Mouse (Mus musculus): ENCODE measurements around the gene Sgk2. TPM values are rescaled to one million over a fixed set of nuclear protein-coding genes. Genes with fewer than 3 reads are reported as not detected.

Gene Sgk2
- 0.06 TPM in 1 of 2 replicates, not detected in the other for polyA plus RNA-seq (2012)

GRCm38 (mm10) chr2:162987218-162987617 lies at the start of gene Sgk2:
Gene Sgk2 (plus strand): TSS chr2:162987330.

GRCm38 (mm10) chr2:162943148-162943846 lies 43.8 kb upstream of the Sgk2 start, which contains the start of gene L3mbtl1:
Gene L3mbtl1 (plus strand): TSS chr2:162943472.

GRCm38 (mm10) chr2:163016916-163017743 lies 30.0 kb downstream of the Sgk2 start, which contains the start of gene Ift52:
Gene Ift52 (plus strand): TSS chr2:163017354.

GRCm38 (mm10) chr2:163054335-163054840 lies 67.3 kb downstream of the Sgk2 start, which contains the start of gene Mybl2:
Gene Mybl2 (plus strand): TSS chr2:163054687.

Other genes with a start within 250 kb of the Sgk2 start
- 95.0 and 108 TPM in 2 replicates for gene Srsf6, start 55.8 kb upstream of the Sgk2 start, polyA plus RNA-seq (2012)
- 0.08 and 0.20 TPM in 2 replicates for gene L3mbtl1, start 43.9 kb upstream of the Sgk2 start, polyA plus RNA-seq (2012)
- gene Ift52, start 30.0 kb downstream of the Sgk2 start, polyA plus RNA-seq (2012), result 5.5 and 8.0 TPM in 2 replicates
- gene Mybl2, start 67.4 kb downstream of the Sgk2 start, polyA plus RNA-seq (2012), result 61.2 and 70.1 TPM in 2 replicates
- 0.09 TPM in 1 of 2 replicates, not detected in the other for gene Gtsf1l, start 100.5 kb downstream of the Sgk2 start, polyA plus RNA-seq (2012)
- gene Tox2, start 215.8 kb downstream of the Sgk2 start, polyA plus RNA-seq (2012), result 9.1 and 12.4 TPM in 2 replicates

Data from megakaryocyte-erythroid progenitor cell, adult 5 weeks (primary cell).